Mouse (Mus musculus) heart, postnatal 0 days (tissue): Measurements from ENCODE around the gene Dnaaf2.

ENCODE experiments used
- CTCF ChIP-seq: IDR thresholded peaks from 2 replicates; pipeline ENCODE4 v1.5.1; 2016; ENCODE audit warnings: antibody characterized with exemption, control low read depth, low read depth
- EP300 ChIP-seq: IDR thresholded peaks from 2 replicates; pipeline ENCODE4 v1.6.1; 2016; ENCODE audit warnings: antibody characterized with exemption, low read depth

DNA sequence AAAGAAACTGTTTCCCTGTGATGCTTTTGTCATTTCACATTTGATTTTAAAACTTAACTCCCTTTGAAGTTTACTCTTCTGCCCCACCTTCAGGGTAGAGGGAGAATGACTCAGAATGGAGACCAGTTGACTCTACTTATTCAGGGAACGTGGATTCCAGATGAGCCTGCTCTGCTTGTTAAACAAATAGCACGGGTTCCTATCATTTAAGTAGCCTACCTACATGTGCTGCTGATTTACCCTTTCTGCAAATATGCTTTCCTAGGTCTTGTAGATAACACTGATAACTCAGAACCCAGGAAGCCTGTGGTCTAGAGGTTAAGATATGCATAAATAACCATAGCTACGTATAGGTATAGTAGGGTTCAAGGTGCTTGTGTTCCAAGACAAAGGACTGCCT lies 33.3 kb downstream of the Dnaaf2 start:
- no peak for TF ChIP-seq CTCF
- no peak for TF ChIP-seq EP300
